Mouse (Mus musculus) spleen, adult 18-20 months (tissue): ENCODE measurements around the gene Dgkd.
A peak's percentile ranks its signal among the peaks of the same experiment; 100 is the strongest.

ENCODE experiments used
- DNase-seq, 2 experiments: peaks; one replicate each; pipeline ENCODE4 v3.0.0; 2022; ENCODE audit warnings: mixed read lengths in 2 of 2

Gene Dgkd

DNA sequence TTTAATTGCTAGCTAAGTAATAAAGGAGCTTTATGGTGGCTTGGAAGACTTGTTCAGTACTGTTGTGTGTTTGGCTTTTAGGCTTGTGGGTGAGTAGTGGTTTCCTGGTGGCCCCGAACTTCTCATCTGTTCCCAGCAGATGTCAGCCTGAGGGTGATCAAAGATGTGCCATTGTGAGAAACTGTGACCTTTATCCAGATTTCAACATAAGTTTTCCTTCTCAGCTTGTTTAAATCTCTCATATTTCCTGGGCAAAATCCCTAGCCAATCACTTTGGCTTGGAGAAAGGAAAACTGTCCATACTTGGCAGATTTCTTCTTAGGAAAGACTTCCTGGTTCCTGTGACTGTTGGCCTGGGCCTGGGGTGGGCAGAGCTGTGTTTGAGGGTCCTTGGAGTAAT is 37.9 kb downstream of the Dgkd start:
- no peak for DNase-seq

DNA sequence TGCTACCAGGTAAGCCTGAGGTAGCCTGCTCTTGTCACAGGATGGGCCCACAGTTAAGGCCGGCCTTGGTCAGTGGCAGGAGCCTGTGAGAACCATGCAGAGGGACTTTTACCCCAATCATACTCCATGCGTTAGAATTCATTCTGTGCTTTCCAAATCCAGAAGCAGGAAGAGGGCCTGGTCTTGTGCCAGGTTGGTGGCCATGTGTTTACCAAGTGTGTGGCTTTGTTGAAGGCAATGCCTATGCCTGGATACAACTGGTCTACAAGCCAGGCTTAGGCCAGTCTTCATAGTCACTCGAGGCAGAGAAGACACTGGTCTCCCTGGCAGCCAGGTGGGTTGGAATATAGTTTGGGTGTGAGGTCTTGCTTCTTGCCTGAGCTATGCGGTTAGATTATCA is 38.5 kb downstream of the Dgkd start:
- no peak for DNase-seq

DNA sequence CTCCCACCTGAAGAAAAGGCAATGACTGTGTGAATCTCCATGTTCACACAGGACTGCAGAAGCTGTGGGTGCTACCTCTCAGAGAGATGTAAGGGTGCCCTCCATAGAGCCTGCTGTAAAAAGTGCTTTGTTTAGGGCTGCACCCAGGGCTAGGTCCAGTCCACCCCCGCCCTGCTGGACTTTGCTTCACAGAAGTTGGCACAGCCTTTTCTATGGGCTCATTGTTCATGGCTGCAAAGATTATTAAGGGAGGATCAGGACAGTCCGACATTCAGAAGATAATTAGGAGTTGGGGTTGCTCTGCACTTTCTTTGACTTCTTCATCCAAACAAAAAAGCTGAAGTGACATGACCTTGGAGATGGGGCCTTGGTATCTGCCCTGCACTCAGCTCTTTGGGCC is 39.4 kb downstream of the Dgkd start:
- no peak for DNase-seq

DNA sequence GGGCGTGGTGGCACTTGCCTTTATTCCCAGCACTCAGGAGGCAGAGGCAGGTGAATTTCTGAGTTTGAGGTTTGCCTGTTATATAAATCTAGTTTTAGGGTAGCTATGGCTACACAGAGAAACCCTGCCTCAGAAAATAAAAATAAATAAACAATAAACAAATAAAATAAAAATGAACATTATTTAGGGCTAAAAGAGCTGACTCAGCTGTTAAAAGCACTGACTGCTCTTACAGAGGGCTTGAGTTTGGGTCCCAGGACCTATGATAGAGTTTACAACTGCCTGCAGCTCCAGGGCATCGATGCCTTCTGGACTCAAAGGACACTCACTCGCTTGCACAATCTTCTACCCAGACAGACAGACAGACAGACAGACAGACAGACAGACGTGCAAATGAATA is 40.3 kb downstream of the Dgkd start:
- no peak for DNase-seq

DNA sequence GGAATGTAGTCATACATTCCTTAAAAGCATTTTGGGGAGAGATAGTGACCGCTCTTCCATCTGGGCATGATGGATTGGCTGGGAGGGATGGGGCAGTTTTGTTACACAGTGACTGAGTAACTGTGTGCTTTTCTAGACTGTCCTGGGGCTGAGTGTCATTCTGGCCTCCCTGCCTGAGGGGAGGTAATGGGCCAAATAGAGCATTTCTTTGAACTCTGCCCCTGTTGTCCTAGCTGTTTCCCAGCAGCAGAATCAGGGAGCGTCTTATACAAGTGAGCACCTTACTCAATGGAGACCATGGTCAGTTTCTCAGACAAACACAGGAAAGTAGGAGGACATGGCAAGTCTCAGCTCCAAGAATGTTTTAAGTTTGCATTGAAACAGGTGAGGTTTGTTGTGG is 43.8 kb downstream of the Dgkd start:
- DNase-seq: no peak

DNA sequence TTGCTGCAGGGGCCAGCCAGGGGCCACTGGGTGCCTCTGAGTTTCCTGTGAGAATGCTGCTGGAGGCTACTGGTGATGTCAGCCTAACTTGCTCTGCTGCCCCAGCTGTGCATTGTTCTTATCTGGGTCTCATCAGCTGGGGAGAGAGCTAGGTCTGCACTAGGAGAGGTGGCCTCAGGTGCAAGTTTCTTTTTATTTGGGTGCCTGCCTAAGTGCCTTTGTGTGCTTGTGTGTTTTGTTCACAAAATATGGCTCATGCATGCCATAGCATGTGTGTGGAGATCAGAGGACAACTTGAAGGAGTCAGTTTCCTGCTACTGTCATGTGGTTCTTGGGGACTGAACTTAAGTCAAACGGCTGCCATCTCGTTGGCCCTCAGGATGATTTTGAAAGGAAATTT is 46.6 kb downstream of the Dgkd start:
- DNase-seq: no peak

DNA sequence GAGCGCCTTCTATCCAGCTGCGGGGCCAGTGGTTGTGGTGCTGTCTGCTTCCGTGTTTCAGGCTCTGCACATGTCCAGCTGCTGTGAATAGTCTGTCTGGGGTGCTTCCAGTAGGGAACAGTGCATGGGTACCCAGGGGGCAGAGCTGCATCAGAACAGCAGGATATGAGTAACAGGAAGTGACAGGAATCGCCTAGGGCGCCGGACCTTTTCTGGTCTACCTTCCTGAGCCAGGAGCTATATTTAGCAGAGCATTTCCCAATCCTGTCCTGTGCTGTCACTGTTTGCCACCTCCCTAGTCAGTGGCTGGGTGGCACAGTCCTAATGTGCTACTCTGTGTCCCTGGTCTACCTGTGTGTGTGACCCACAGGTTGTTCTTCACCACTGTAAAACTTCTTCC is 47.9 kb downstream of the Dgkd start:
- no peak for DNase-seq

DNA sequence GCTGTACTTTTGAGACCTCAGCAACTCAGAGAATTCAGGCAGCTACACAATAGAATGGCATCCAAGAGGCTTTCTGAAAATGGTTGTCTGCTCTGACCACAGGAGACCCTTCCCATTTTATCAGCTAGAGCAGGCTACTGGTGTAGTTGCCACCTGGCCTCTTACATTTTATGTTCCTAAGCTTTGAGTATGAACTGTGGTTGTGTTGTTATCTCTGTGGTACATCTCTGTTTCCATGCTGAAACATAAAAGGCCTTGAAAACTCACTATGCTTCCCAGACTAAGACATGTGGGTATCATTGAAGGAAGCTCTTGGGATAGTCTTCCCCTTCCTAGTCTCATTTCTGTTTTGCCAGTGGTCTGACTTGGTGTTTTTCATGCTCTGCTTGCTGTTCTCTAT is 49.1 kb downstream of the Dgkd start:
- no peak for DNase-seq

DNA sequence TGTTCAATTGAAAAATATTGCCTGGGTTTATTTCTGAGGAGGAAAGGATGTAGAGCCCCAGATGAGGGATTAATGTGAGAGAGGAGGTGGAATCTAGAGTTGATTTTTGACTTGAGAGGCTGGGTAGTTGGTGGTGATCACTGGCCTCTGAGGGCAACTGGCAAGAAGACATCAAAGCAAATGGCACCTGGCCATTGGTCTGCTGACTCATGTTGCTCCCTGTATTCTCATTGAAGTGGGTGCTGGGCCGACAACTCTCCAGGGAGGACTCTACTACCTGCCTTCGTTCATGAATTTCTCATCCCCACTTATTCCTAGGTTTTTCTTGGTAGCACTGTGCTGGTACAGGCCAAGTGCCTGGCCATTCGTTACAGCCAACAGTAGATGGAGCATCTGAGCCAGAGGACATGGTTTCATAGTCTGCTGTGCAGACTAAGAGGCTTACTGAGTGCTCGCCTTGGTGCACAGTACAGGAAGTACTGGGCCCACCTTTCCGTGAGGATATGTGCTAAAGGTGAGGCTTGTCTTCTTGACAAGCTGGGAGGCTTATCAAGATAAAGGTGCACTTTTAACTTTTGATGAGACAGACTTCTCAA is 53.4 kb downstream of the Dgkd start:
- no peak for DNase-seq

DNA sequence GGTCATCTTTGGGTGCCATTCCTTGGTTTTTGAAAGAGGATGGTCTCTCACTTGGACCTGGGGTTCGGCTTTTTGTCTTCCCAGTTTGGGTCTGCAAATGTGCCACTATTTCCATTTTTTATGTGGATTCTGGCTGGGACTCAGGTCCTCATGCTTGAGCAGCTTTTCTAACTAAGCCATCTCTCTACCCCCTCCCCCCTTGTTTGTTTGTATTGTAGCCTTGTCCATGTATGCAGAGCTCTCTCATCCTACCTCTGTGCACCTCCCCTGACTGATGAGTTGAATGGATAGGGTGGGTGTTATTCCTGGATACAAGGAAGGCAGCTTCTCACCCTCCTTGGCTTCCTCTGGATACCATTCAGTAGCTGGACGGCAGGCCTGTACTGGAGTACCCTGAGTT is 54.9 kb downstream of the Dgkd start:
- no peak for DNase-seq

DNA sequence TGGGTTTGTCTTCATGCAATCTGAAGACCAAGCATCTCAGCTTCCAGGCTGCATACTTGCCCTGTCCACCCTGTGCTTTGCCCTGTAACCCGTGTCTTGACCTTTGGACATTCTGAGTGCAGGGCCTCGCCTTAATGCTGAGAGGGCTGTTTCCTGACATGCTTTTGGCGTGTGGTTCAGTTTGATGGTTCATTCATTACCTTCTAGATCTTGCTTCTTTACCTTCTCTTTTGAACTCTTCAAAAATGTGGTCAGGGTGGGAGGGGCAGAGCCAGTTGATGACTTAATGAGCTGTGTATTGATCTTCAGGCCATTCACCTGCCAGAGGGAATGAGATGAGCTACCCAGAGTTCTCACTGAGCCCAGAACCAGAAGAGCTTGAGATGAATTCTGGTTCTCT is 55.6 kb downstream of the Dgkd start:
- DNase-seq: no peak

DNA sequence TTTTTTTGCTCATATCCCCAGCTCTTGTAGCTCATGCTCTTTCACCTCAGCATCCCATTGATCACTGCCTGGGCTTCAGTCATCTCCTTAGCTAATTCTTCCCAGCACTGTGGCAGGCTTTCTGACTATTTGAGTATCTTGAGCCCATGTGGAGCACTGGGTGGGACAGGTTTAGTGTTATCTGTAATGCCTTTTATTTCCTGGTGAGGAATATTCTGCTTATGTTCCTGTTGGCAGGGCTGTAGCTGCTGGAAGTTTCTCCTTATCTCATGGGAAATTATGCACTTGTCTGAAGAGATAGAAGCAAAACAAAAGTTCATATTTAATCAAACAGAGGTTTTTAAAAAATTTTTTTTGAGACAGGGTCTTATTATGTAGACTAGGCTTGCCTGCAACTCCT is 56.5 kb downstream of the Dgkd start:
- no peak for DNase-seq

DNA sequence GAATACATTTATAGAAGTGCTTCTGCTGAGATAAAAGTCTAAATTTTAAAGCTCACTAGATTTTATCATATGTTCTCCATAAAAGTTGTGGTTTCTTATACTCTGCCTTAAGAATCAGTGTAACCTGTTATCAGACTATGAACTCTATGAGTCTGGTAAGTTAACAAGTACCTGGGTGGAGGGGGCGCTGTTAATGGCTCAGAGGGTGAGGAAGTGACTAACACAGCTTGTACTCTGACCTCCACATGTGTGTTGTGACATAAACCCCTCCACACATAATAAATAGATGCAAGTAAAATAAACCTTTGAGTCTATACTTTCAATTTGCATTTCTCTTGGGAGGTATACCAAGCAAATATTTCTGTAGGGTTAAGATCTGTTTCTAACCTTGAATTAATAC is 57.3 kb downstream of the Dgkd start:
- no peak for DNase-seq

DNA sequence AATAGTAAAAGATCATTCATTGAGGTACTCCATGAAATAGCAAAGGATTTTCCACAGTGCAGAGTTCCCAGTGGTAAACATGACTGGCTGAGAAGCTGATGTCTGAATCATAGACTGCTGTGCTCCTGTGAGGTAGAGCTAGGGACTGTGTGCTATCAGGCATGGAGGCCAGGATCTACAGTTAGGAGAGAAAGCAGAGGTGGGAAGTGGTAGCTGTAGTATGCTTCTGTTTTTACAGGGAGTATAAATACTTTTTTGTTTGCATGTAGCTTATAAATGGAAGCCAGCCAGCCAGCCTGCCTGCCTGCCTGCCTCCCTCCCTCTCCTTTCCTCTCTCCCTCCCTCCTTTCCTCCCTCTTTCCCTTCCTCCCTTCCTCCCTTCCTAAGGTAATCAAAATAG is 60.3 kb downstream of the Dgkd start:
- no peak for DNase-seq

DNA sequence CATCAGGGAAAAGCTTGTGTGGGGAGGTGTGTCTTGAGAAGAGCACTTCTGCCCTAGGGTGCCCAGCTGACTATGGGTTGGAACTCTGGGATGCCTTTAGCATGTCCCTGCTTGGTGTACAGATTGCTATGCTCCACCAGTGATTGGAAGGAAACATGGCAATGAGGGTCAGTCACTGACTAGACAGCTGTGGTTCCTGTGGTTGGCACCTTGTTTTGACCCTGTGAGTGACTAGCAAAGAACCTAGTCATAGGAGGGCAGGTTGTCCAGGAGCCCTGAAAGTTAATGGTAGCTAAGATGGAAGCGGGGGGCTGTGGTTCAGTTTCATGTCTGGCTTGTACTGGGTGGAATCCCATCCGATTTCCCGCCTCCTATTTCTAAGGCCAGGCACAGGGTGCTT is 64.3 kb downstream of the Dgkd start:
- no peak for DNase-seq

DNA sequence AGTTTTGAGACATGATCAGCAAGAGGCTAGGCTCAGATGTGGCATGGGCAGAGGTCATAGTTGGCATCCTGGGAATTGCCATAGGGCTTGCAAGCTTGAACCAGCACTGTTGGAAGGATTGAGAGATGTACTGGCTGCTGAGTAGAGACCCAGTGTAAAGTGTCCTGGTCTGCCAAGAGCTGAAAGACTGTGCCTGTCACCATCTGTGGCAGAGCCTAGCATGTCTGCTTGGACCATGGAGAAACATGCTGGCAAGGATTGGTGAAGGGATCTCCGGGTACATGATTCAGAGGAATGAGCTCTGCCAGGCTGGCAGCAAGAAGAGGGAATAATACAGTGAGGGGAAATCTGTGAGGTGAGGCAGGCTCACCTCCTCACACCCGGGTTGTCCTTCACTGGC is 65.0 kb downstream of the Dgkd start:
- no peak for DNase-seq

DNA sequence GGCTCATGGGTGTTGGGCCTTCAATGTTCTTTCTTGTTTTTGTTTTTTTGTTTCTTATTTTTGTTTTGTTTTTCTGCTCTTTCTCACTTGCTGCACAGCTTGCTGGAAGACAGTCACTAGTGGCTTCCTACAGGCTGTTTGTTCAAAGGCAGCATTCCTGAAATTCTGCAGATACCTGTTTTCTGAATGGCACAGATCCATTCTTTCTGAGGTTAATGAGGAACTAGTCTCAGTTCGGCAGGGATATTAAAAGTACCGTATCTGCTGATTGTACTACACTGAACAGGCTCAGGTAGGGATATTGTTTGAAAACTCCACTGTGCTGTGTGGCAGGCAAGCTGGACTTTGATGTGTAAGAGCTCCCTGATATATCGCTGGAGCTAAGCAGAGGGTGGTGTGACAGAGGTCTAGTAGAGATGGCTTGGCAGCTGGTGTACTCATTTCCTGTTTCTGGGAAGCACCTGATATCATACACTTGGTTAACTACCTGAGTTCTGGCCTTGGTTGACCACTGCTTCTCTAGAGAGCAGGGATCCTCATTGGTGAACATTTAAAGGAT is 67.0 kb downstream of the Dgkd start:
- DNase-seq: no peak

DNA sequence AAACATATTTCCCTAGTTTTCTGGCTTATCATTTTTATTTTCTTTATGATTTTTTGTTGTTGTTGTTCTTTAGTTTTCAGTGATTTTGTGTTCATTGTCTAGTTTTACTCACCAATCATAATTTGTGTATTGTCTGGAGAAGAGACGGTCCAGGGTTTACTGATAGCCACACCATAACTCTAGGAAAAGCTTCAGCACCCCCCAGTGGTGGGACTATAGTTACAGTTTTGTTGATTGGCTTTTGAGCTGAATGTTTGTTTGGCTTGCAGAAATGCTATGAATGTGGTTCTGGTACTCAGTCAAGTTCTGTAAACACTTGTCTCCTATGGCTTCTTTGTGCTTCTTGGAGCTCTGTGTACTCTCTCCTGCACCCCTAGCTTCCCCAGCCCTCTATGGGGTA is 69.6 kb downstream of the Dgkd start:
- peak in 1 of 2 experiments; percentile 35 for DNase-seq

DNA sequence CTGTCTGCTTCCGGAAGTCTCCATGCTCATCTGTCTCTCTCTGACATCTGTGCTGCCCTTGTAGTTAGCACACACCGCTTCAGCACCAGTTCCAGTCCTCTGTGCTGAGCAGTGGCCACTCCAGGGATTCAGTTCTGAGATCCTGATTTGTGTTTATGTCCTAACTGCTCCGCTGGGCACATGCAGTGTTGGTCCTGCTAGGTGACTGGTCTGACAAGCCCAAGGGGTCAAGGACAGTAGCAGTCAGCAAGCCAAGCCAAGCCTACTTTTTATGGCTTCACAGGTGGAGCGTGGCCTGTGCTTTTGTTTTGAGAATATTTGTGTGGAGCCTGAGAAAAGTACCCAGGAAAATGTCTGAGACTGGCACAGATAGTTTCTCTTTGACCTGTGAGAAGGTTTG is 71.8 kb downstream of the Dgkd start:
- DNase-seq: no peak

DNA sequence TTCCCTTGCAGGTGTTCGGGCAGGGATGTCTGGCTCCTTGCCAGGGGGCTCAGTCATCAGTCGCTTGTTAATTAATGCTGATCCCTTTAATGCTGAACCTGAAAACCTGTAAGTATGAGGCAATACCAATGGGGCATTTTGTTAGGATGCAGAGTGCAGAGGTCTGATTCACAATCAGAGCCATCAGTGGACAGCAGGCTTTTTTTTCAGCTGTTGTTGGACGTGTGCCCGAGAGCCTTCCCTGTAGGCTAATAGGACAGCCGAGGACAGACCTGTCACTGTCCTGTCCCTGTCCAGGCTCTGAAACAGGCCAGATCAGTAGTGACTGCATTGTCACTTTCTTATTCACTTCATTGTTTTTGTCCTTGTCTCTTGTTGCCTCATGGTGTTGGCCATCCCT is 76.6 kb downstream of the Dgkd start:
- DNase-seq: no peak

DNA sequence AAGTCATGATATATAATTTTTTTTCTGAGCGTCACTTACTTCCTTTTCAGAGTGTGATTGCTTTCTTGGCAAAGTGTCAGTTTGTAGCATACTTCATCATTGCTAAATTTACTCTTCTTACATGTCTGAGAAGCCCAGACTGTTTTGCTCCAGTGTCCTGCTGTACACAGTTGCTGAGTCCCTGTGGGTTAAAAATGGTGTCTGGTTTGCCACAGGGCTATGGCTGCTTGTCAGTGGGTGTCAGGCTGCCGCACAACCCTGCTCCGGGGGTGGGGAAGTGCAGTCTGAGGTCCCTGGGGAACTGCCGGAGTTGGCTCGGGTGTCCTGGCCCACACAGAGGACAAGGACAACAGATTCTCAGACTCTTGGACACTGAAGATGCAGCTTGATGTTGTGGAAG is 80.0 kb downstream of the Dgkd start:
- no peak for DNase-seq

DNA sequence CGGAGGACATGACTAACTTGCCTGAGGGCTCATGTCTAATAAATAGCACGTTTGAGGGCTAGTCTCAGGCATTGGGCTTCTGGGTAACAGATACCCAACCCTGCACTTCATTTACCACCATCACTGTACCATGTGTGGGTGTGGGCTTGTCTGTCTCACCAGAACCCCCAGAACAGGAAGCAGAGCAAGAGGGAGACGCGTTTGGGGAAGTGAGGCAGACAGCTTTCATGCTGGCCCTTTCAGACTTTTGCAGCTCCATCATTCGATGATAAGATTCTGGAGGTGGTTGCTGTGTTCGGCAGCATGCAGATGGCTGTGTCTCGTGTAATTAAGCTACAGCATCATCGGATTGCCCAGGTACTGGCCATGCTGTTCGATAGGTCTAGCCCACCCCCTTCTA is 82.0 kb downstream of the Dgkd start:
- DNase-seq: no peak

DNA sequence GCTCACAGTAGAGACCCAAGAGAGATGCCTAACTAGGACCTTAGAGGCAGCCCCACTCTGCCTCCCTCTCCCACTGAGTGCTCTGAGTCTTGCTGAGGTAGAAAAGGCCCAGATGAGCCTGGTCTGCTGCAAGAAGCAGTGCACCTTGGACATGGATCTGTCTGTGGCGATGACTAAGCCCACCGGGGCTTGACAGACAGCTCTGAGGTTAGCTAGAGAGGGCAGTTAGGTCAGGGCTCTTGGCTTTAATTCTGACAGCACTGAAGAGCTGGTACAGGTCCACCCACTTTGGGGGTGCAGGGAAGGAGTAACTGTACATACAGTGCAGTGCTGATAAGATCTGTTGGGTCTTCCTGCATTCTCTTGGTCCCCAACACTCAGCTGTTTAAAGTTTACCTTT is 82.5 kb downstream of the Dgkd start:
- DNase-seq: no peak

DNA sequence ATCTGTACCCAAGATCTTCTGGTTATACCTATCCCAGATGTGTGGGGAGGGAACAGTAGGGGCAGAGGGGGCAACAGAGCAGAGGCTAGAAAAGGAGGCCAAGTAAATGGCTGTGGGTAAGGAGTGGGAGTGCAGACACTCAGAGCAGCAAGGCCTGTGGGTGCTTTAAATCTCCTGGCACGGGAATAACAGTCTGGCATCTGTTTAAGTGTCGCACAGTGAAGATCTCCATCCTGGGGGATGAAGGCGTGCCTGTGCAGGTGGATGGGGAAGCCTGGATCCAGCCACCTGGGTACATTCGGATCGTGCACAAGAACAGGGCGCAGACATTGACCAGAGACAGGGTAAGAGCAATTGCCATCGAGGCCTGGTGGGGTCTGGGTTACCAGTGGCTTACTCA is 83.0 kb downstream of the Dgkd start:
- no peak for DNase-seq

DNA sequence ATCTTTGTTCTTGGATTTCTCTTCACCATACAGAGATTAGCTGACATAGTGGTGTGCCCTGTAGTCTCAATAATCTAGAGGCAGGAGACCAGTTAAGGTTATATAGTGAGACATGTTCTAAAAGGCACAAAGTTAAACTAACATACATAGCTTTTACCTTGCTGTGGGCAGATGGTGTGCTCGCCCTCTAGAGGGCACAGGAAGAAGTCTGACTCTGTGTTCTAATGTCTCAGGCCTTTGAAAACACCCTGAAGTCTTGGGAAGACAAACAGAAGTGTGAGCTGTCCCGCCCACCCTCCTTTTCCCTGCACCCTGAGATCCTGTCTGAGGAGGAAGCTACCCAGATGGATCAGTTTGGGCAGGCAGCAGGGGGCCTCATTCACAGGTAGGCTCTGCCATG is 83.4 kb downstream of the Dgkd start:
- DNase-seq: no peak

DNA sequence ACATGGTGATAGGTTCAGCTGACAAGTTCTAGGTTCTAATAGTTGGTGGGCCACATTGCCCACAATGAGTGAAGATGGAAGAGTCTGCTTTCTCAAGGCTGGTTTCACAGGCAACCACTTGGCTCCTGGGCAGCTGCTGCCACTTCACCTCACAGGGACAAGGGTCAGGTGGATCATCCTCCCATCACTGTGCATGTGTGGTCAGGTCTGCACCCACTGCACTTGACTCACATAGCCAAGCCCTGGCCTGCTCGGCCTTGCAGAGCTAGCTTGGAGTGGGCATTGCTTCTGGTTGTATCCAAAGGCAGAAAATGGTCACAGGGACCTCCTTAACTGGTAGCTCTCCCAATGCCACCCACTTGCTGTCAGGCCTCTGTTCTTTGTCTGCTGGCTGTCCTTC is 88.7 kb downstream of the Dgkd start:
- no peak for DNase-seq
